Mouse (Mus musculus) midbrain, embryonic 10.5 days (tissue): ENCODE data around the gene Cyp2d26. TPM values are rescaled to one million over a fixed set of nuclear protein-coding genes. Genes with fewer than 3 reads are reported as not detected.

Experiments used
- DNase-seq: peaks from one replicate; pipeline ENCODE4 v3.0.0-alpha.2; 2017; ENCODE audit warnings: low spot score
- H3K27ac ChIP-seq: fragments of 300-500 bp; sonication (generic); replicated peaks from 2 replicates; pipeline ENCODE4 v1.5.1; 2016; ENCODE audit warnings: mild to moderate bottlenecking
- H3K27me3 ChIP-seq: fragments of 300-500 bp; sonication (generic); 2 replicates; pipeline ENCODE4 v1.6.1; 2016; ENCODE audit warnings: low read depth, mild to moderate bottlenecking; ENCODE audit not compliant: poor library complexity, severe bottlenecking
- H3K36me3 ChIP-seq: fragments of 300-500 bp; sonication (generic); 2 replicates; pipeline ENCODE4 v1.6.1; 2016; ENCODE audit warnings: mild to moderate bottlenecking, moderate library complexity
- H3K4me1 ChIP-seq: fragments of 300-500 bp; sonication (generic); 2 replicates; pipeline ENCODE4 v1.6.1; 2016
- H3K4me3 ChIP-seq: fragments of 300-500 bp; sonication (generic); 2 replicates; pipeline ENCODE4 v1.5.1; 2016; ENCODE audit warnings: mild to moderate bottlenecking, moderate library complexity
- H3K9me3 ChIP-seq: fragments of 300-500 bp; sonication (generic); replicated peaks from 2 replicates; pipeline ENCODE4 v1.6.1; 2016; ENCODE audit warnings: mild to moderate bottlenecking
- WGBS: fragments of 180-500 bp; shearing (Covaris S2); methylation state at CpG from one replicate; pipeline ENCODE4 v1.1.7; 2016; 5-methylcytosine and 5-hydroxymethylcytosine counted together
- polyA plus RNA-seq: library from polyadenylated mRNA; unstranded; fragments of >200 nt; fragmentation: Nextera tagmentation; extraction: Ambion mirVana; gene quantifications from 2 replicates; pipeline ENCODE4 v1.2.1, GENCODE M21; 2016

The Cyp2d26 gene
- not detected in 2 replicates for polyA plus RNA-seq

GRCm38 (mm10) chr15:82794277-82794676, at the start of gene Cyp2d26:
Gene Cyp2d26 (minus strand): TSS chr15:82794294.
- Histone ChIP-seq H3K4me3 (no peak within 1 kb of the TSS), H3K27me3 (no peaks in the 10 kb centered on the region), H3K36me3 (no peaks in the 10 kb centered on the region), H3K9me3 (no peaks in the 10 kb centered on the region), H3K27ac (no peak within 1 kb of the TSS), H3K4me1 (no peaks in the 10 kb centered on the region)
- DNase-seq = no peak
- 89% methylated on average over 5 of the region's 5 CpGs for WGBS

DNA sequence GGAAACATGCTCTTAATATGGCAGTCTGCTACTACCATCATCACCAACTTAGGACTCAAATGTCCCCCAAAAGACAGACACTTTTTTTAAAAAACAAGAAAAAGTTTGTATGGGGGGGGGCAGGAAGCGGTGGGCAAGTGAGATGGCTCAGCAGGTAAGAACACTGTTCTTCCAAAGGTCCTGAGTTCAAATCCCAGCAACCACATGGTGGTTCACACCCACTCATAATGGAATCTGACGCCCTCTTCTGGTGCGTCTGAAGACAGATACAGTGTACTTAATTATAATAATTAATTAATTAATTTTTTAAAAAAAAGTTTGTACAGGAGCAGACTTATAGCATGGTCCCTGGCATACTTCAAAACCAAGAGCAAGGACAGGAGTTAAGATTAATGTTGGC, 45.1 kb upstream of the Cyp2d26 start:
- no peak for DNase-seq
- Histone ChIP-seq H3K27ac (no peak overlapping the region), H3K36me3 (peaks cover 23% of the 10 kb centered on the region), H3K4me1 (no peaks in the 10 kb centered on the region), H3K27me3 (no peaks in the 10 kb centered on the region), H3K9me3 (no peaks in the 10 kb centered on the region), H3K4me3 (no peak overlapping the region)
- 90% methylated on average over 3 of the region's 3 CpGs for WGBS

DNA sequence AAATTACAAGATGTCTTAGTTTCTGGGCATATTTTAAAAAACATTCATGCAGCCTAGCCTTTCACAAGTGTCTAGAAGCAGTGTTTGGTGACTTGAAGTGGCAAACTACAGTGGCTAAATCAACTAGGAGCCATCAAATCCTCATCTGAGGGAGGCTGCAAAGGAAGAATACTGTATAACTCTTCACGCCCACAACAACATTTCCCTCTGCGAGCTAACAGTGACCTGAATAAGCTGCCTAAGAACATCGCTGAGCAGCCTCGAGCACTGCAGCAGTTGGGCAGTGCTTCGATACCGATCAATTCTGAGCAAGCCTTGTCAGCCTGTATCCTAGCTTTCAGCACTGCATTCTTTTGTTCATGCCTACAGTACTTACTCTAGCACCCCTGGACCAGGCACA, 35.8 kb upstream of the Cyp2d26 start:
- H3K9me3 ChIP-seq = no peaks in the 10 kb centered on the region
- no peak overlapping the region for H3K27ac ChIP-seq
- no peak overlapping the region for H3K4me3 ChIP-seq
- H3K27me3 ChIP-seq = no peaks in the 10 kb centered on the region
- 93% methylated on average over 6 of the region's 6 CpGs for WGBS
- no peaks in the 10 kb centered on the region for H3K4me1 ChIP-seq
- peaks cover 25% of the 10 kb centered on the region for H3K36me3 ChIP-seq
- no peak for DNase-seq

GRCm38 (mm10) chr15:82825866-82826265, 31.8 kb upstream of the Cyp2d26 start:
- Histone ChIP-seq H3K27me3 (no peaks in the 10 kb centered on the region), H3K9me3 (no peaks in the 10 kb centered on the region), H3K4me1 (no peaks in the 10 kb centered on the region), H3K4me3 (no peak overlapping the region), H3K36me3 (peaks cover 58% of the 10 kb centered on the region), H3K27ac (no peak overlapping the region)
- no peak for DNase-seq

DNA sequence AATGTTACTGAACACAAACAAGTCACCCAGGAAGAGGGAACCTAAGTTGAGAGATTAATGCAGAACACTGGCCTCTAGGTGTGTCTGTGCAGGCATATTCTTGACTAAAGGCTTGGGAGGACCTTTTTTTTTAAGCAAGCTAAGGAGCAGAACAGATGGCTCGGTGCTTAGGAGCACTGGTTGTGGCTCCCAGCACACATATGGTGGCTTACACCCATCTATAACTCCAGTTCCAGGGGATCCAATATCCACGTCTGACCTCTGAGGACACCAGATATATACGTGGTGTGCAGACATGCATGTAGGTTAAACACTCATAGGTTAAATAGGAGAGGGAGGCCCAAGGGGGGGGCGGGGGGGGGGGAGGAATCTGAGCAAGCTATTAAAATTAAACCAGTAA, 28.3 kb upstream of the Cyp2d26 start:
- no peak for DNase-seq
- H3K27ac ChIP-seq = no peak overlapping the region
- no peaks in the 10 kb centered on the region for H3K9me3 ChIP-seq
- peaks cover 66% of the 10 kb centered on the region for H3K36me3 ChIP-seq
- H3K4me1 ChIP-seq = no peaks in the 10 kb centered on the region
- 91% methylated on average over 3 of the region's 4 CpGs for WGBS
- no peak overlapping the region for H3K4me3 ChIP-seq
- no peaks in the 10 kb centered on the region for H3K27me3 ChIP-seq

DNA sequence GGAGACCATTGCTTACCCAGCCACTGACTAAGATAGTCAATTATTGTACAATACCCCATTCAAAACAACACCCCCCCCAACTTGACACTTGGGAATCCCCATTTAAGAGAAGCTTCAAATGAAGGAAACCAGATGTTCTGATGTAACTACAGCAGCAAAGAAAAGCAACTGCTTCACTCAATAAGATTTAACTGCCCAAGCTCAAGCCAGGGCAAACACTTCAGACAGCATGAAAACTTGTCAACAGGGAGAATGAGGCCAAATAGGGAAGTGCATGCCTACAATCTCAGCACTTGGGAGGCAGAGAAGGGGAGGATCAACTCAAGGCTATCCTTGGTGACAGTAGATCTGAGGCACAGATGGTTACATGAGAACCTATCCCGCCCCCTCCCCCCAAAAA, 27.6 kb upstream of the Cyp2d26 start:
- no peaks in the 10 kb centered on the region for H3K4me1 ChIP-seq
- WGBS = 86% methylated on average over 1 of the region's 1 CpGs
- no peak overlapping the region for H3K27ac ChIP-seq
- H3K4me3 ChIP-seq = no peak overlapping the region
- no peak for DNase-seq
- no peaks in the 10 kb centered on the region for H3K9me3 ChIP-seq
- H3K36me3 ChIP-seq = peaks cover 64% of the 10 kb centered on the region
- H3K27me3 ChIP-seq = no peaks in the 10 kb centered on the region

GRCm38 (mm10) chr15:82815296-82815695, 21.2 kb upstream of the Cyp2d26 start:
- Histone ChIP-seq H3K4me1 (no peaks in the 10 kb centered on the region), H3K9me3 (no peaks in the 10 kb centered on the region), H3K36me3 (peaks cover 61% of the 10 kb centered on the region), H3K4me3 (no peak overlapping the region), H3K27ac (no peak overlapping the region), H3K27me3 (no peaks in the 10 kb centered on the region)
- WGBS = 85% methylated on average over 4 of the region's 4 CpGs
- no peak for DNase-seq

DNA sequence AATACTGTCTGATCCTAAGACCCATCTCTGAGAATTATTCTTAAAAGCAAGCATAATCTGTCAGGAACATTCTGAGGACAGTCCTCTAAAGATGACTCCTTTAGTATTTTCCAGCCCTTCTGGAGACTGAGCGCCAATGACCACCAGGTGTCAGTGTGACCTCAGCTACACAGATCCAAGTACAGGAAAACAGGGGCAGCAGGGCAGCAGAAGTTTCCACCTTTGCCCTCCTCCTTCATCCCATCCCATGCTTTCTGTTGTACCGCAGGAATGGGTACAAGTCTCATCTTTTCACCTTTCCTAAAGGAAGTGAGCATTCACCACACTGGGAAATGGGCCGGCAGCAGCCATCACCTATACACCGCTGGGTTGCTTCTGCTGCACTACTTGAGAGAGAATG, 20.7 kb upstream of the Cyp2d26 start:
- DNase-seq = peak; percentile 65
- Histone ChIP-seq H3K4me1 (peaks cover 3% of the 10 kb centered on the region), H3K27ac (no peak overlapping the region), H3K36me3 (peaks cover 64% of the 10 kb centered on the region), H3K27me3 (no peaks in the 10 kb centered on the region), H3K9me3 (no peaks in the 10 kb centered on the region), H3K4me3 (no peak overlapping the region)
- WGBS = 63% methylated on average over 4 of the region's 4 CpGs

DNA sequence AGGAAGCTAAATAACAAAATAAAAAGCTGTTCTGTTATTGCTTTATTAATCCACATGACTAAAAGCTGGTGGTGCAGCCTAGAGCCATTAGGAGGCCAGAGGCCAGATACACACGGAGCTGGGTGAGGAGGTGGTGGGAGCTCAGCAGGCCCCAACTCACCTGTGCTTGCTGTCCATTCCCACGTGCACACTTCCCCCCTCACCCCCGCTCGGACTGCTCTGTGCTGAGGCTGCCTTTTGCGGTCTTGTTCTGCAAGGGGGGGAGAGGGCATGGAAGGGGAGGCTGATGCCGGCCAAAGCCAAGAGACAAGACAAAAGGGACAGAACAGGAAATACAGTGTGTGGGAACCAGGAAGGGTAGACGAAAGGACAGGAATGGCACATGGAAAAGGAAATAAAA, 20.2 kb upstream of the Cyp2d26 start:
- DNase-seq = no peak
- Histone ChIP-seq H3K4me3 (no peak overlapping the region), H3K9me3 (no peaks in the 10 kb centered on the region), H3K27me3 (no peaks in the 10 kb centered on the region), H3K4me1 (peaks cover 7% of the 10 kb centered on the region), H3K27ac (no peak overlapping the region), H3K36me3 (peaks cover 69% of the 10 kb centered on the region)
- WGBS = 91% methylated on average over 7 of the region's 7 CpGs

- 92% methylated on average over 1 of the region's 1 CpGs for WGBS
- H3K4me3 ChIP-seq = no peak overlapping the region
- no peak for DNase-seq
- H3K9me3 ChIP-seq = no peaks in the 10 kb centered on the region
- no peak overlapping the region for H3K27ac ChIP-seq
- peaks cover 7% of the 10 kb centered on the region for H3K4me1 ChIP-seq
- peaks cover 48% of the 10 kb centered on the region for H3K36me3 ChIP-seq
- H3K27me3 ChIP-seq = no peaks in the 10 kb centered on the region
Measured at GRCm38 (mm10) chr15:82810556-82810955, 16.5 kb upstream of the Cyp2d26 start.

- Histone ChIP-seq H3K9me3 (no peaks in the 10 kb centered on the region), H3K36me3 (peaks cover 41% of the 10 kb centered on the region), H3K27me3 (no peaks in the 10 kb centered on the region), H3K27ac (no peak overlapping the region), H3K4me3 (no peak overlapping the region), H3K4me1 (peaks cover 7% of the 10 kb centered on the region)
- 85% methylated on average over 6 of the region's 6 CpGs for WGBS
- no peak for DNase-seq
Measured at GRCm38 (mm10) chr15:82809511-82809910, 15.4 kb upstream of the Cyp2d26 start.

DNA sequence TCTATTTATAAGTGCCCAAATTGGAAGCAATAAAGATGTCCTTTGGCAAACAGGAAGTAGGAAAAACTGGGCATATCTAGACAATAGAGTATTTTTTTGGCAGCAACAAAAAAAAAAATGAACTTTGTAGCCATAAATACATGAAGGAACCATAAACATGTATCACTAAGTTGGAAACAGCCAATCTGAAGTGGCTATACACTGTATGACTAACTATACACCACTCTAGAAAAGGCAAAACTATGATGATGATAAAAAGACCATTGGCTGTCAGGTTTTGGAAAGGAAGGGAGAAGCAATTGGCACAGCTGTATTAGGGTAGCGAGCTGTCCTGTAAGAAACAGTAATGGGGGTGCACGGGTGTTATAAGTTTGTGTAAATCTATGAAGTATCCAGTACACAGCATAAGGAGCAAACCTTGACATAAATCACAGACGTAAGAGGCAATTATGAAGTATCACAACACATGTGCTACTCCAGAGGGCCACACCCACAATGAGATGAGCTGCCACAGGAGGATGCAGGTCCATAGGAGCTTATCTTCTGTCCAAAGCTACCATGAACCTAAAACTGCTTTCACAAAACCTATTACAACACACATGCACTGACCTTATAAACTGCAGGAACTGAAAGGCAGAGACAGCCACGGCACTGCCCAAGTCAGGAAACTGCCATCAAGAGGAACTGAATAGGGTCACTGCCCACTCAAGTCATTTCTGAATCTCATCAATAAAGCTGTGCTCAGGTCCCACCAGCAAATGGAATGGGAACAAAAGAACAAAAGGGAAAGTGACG, 13.1 kb upstream of the Cyp2d26 start:
- 84% methylated on average over 5 of the region's 5 CpGs for WGBS
- no peak for DNase-seq
- H3K4me3 ChIP-seq = no peak overlapping the region
- peaks cover 9% of the 10 kb centered on the region for H3K4me1 ChIP-seq
- H3K36me3 ChIP-seq = peaks cover 24% of the 10 kb centered on the region
- no peaks in the 10 kb centered on the region for H3K9me3 ChIP-seq
- no peaks in the 10 kb centered on the region for H3K27me3 ChIP-seq
- H3K27ac ChIP-seq = no peak overlapping the region

DNA sequence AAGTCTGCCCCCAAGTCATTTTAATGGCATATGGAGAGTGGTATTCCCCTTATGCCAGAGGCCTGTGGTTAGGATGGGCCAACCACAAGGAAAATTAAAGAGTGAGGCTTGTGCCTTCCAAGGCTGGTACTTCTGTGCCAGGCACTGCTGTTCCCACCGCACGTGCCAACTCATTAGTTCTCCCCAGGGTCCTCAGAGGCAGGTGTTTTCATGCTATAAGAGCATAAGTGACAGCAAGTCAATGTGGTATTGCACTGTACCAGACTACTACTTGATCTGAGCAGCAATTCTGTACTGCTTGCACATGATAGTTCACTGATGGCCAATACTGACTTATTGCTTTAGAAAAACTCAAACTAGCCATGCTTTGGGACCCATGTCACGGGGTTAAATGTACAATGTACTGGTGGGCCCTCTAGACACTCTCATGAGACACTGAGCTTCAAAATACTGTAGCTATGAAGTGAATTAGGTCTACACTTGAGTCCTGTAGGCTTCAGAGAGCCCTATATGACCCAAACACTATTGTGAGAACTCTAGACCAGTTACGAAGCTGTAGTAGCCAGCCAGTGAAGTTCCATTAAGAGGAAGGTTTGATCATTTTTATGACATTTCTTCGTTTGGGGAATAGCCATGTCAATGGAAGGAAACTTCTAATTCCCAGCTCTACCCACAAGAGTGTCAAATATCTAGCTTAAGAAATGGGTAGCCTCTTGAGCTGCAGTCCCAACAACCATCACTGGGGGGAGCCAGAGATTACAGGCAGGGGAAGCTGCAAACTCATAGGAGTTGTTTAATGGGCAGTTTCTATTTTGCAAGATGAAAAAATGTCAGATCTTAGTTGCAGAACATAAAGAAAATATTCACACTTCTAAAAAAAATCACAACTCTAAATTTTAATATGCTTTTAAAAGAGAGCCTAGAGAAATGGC, 10.9 kb upstream of the Cyp2d26 start:
- H3K27ac ChIP-seq = no peak overlapping the region
- WGBS = 75% methylated on average over 5 of the region's 5 CpGs
- peaks cover 6% of the 10 kb centered on the region for H3K36me3 ChIP-seq
- no peak overlapping the region for H3K4me3 ChIP-seq
- H3K27me3 ChIP-seq = no peaks in the 10 kb centered on the region
- no peaks in the 10 kb centered on the region for H3K9me3 ChIP-seq
- peaks cover 8% of the 10 kb centered on the region for H3K4me1 ChIP-seq
- peak; percentile 74 for DNase-seq
